Mouse (Mus musculus): Measurements from ENCODE around the gene Fbxw21. TPM values are rescaled to one million over a fixed set of nuclear protein-coding genes. Genes with fewer than 3 reads are reported as not detected.

Gene Fbxw21
- polyA plus RNA-seq, 1 experiment from 2014 or later, result not detected

DNA sequence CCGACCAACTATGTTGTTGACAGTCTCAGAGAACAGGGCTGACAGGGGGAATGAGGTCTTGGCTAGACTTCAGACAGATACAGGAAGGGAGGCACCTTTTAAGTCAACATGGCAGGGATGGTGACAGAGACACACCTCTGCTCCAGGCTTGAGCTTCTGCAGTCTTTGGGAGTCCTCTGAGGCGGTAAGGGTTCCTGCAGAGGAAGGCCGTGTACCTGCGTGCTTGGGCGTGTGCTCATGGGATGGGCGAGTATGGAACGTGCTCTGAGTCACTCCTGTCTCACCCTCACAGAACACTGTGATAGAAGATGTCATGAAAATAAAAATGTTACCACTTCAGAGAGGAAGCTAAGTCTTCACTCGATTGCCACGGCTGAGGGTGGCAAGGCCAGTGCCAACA lies 42.3 kb downstream of the Fbxw21 start:
- no peaks in the 10 kb centered on the region for H3K27me3 ChIP-seq (ENCODE audit: control insufficient read depth, insufficient read depth, low read length)
- H3K9ac ChIP-seq (ENCODE audit: low read depth, low read length), result no peak overlapping the region
- no peaks in the 10 kb centered on the region for H3K9me3 ChIP-seq (ENCODE audit: control insufficient read depth, low read length)
- no peak overlapping the region for H3K27ac ChIP-seq (ENCODE audit: low read depth, low read length)
- H3K36me3 ChIP-seq (ENCODE audit: control insufficient read depth, insufficient read depth, low read length), result peaks cover 48% of the 10 kb centered on the region
- no peak overlapping the region for H3K4me2 ChIP-seq (replicated peaks; ENCODE audit: low read depth, low read length)
- ATAC-seq (ENCODE audit: low FRiP score, low TSS enrichment), result no peak
- 90% methylated on average over 9 of the region's 9 CpGs for WGBS
- H3K4me1 ChIP-seq (ENCODE audit: control insufficient read depth, insufficient read depth, low read length), result 0 out of 2 replicates have a peak, but pooled peaks cover 7% of the 10 kb centered on the region
- H3K4me3 ChIP-seq (ENCODE audit: low read length), result no peak overlapping the region

DNA sequence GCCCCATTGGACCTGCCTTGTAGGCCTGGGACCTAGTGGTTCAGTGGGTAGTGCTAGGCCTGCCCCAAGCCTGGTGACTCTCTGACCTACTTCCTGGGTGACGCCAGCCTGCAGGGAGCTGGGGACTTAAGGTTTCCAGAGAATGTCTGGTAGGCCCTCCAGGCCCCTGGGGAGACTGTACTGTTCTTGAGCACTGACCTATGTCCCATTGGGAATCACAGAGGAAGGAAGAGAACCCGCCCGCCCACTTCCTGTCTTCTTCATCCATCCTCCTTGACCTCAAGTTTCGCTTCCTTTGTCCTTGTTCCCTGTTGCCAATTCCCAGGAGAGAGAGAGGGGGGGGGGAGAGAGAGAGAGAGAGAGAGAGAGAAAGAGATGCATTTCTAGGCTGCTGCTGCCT lies 43.7 kb downstream of the Fbxw21 start:
- H3K27ac ChIP-seq (ENCODE audit: low read depth, low read length), result no peak overlapping the region
- no peak overlapping the region for H3K9ac ChIP-seq (ENCODE audit: low read depth, low read length)
- H3K4me3 ChIP-seq (ENCODE audit: low read length), result no peak overlapping the region
- 83% methylated on average over 4 of the region's 4 CpGs for WGBS
- no peak for ATAC-seq (ENCODE audit: low FRiP score, low TSS enrichment)
- H3K4me1 ChIP-seq (ENCODE audit: control insufficient read depth, insufficient read depth, low read length), result 0 out of 2 replicates have a peak, but pooled peaks cover 6% of the 10 kb centered on the region
- no peaks in the 10 kb centered on the region for H3K9me3 ChIP-seq (ENCODE audit: control insufficient read depth, low read length)
- H3K27me3 ChIP-seq (ENCODE audit: control insufficient read depth, insufficient read depth, low read length), result no peaks in the 10 kb centered on the region
- H3K36me3 ChIP-seq (ENCODE audit: control insufficient read depth, insufficient read depth, low read length), result peaks cover 63% of the 10 kb centered on the region
- H3K4me2 ChIP-seq (replicated peaks; ENCODE audit: low read depth, low read length), result no peak overlapping the region

DNA sequence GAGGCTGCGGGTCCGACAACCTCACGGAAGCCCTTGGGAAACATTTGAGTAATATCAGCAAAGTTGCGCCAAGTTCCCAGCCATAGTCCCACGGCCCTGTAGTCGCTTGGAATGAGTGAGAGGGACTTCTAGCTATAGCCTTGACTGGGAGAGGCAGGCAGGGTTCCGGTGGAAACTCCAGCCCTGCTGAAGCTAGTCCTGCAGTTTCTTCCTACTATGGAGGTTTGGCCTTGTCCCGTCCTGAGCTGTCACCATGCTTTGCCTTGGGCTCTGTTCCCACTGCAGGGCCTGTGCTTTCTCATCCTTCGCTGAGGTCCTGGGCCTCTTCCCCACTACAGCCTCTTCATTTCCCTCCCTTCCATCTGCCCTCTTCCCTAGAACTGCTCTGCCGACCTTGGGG lies 45.6 kb downstream of the Fbxw21 start:
- H3K36me3 ChIP-seq (ENCODE audit: control insufficient read depth, insufficient read depth, low read length), result peaks cover 82% of the 10 kb centered on the region
- 93% methylated on average over 10 of the region's 10 CpGs for WGBS
- no peak for ATAC-seq (ENCODE audit: low FRiP score, low TSS enrichment)
- no peaks in the 10 kb centered on the region for H3K4me1 ChIP-seq (ENCODE audit: control insufficient read depth, insufficient read depth, low read length)
- H3K27me3 ChIP-seq (ENCODE audit: control insufficient read depth, insufficient read depth, low read length), result no peaks in the 10 kb centered on the region
- no peak overlapping the region for H3K4me3 ChIP-seq (ENCODE audit: low read length)
- H3K9ac ChIP-seq (ENCODE audit: low read depth, low read length), result no peak overlapping the region
- H3K27ac ChIP-seq (ENCODE audit: low read depth, low read length), result no peak overlapping the region
- no peak overlapping the region for H3K4me2 ChIP-seq (replicated peaks; ENCODE audit: low read depth, low read length)
- H3K9me3 ChIP-seq (ENCODE audit: control insufficient read depth, low read length), result no peaks in the 10 kb centered on the region

DNA sequence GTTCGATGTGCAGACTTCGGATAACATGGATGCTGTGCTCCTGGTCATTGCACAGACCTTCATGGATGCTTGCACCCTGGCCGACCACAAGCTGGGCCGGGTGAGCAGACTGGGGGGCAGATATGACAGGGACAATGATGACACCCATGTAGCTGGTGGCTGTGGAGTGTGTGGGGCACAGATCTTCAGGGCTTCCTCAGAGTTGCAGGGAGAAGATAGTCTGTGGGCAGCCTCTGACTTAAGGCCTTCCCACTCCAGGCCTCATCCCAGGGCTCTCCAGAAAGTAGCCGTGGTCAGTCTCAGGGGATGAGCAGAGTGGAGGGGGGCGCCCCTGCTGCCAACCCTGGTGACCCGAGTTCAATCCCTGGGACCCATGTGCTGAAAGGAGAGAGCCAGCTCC lies 47.0 kb downstream of the Fbxw21 start:
- Histone ChIP-seq H3K27me3 (ENCODE audit: control insufficient read depth, insufficient read depth, low read length) (no peaks in the 10 kb centered on the region), H3K27ac (ENCODE audit: low read depth, low read length) (no peak overlapping the region), H3K9me3 (ENCODE audit: control insufficient read depth, low read length) (no peaks in the 10 kb centered on the region), H3K4me2 (replicated peaks; ENCODE audit: low read depth, low read length) (no peak overlapping the region), H3K4me3 (ENCODE audit: low read length) (no peak overlapping the region), H3K36me3 (ENCODE audit: control insufficient read depth, insufficient read depth, low read length) (peaks cover 95% of the 10 kb centered on the region), H3K4me1 (ENCODE audit: control insufficient read depth, insufficient read depth, low read length) (no peaks in the 10 kb centered on the region), H3K9ac (ENCODE audit: low read depth, low read length) (no peak overlapping the region)
- WGBS, result 90% methylated on average over 7 of the region's 7 CpGs
- ATAC-seq (ENCODE audit: low FRiP score, low TSS enrichment), result no peak

DNA sequence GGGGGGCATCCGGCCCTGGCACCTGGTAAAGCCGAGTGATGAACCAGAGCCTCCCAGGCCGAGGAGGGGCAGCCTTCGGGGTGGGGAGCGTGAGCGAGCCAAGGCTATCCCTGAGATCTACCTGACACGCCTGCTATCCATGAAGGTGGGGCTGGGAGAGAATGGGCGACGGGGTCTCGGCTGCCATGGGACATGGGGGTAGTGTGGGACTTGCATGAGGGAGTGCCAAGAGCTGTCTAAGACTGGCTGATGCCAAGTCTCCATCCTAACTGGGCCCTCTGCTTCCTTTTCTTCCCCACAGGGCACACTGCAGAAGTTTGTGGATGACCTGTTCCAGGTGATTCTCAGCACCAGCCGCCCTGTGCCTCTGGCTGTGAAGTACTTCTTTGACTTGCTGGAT lies 47.6 kb downstream of the Fbxw21 start:
- Histone ChIP-seq H3K36me3 (ENCODE audit: control insufficient read depth, insufficient read depth, low read length) (peaks cover 98% of the 10 kb centered on the region), H3K27me3 (ENCODE audit: control insufficient read depth, insufficient read depth, low read length) (no peaks in the 10 kb centered on the region), H3K27ac (ENCODE audit: low read depth, low read length) (no peak overlapping the region), H3K4me2 (replicated peaks; ENCODE audit: low read depth, low read length) (no peak overlapping the region), H3K9ac (ENCODE audit: low read depth, low read length) (no peak overlapping the region), H3K9me3 (ENCODE audit: control insufficient read depth, low read length) (no peaks in the 10 kb centered on the region), H3K4me1 (ENCODE audit: control insufficient read depth, insufficient read depth, low read length) (no peaks in the 10 kb centered on the region), H3K4me3 (ENCODE audit: low read length) (no peak overlapping the region)
- ATAC-seq (ENCODE audit: low FRiP score, low TSS enrichment), result no peak
- 93% methylated on average over 11 of the region's 11 CpGs for WGBS

DNA sequence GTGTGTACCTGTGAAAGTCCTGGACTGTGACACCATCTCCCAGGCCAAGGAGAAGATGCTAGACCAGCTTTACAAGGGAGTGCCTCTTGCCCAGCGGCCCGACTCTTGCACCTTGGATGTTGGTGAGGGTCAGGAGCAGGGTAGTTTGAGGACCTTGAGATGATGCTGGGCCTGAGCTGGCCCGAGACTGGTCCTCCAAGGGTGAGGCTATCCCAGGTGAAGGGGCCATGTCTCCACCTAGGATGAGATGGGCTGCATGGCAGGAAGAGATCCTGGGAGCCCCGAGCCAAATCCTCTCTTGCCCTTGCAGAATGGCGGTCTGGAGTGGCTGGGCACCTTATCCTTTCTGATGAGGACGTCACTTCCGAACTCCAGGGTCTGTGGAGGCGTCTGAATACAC lies 48.5 kb downstream of the Fbxw21 start:
- no peaks in the 10 kb centered on the region for H3K27me3 ChIP-seq (ENCODE audit: control insufficient read depth, insufficient read depth, low read length)
- no peak overlapping the region for H3K4me3 ChIP-seq (ENCODE audit: low read length)
- WGBS, result 88% methylated on average over 8 of the region's 8 CpGs
- no peak overlapping the region for H3K4me2 ChIP-seq (replicated peaks; ENCODE audit: low read depth, low read length)
- no peak overlapping the region for H3K27ac ChIP-seq (ENCODE audit: low read depth, low read length)
- H3K9me3 ChIP-seq (ENCODE audit: control insufficient read depth, low read length), result no peaks in the 10 kb centered on the region
- no peak for ATAC-seq (ENCODE audit: low FRiP score, low TSS enrichment)
- no peaks in the 10 kb centered on the region for H3K4me1 ChIP-seq (ENCODE audit: control insufficient read depth, insufficient read depth, low read length)
- no peak overlapping the region for H3K9ac ChIP-seq (ENCODE audit: low read depth, low read length)
- H3K36me3 ChIP-seq (ENCODE audit: control insufficient read depth, insufficient read depth, low read length), result peaks cover 98% of the 10 kb centered on the region

DNA sequence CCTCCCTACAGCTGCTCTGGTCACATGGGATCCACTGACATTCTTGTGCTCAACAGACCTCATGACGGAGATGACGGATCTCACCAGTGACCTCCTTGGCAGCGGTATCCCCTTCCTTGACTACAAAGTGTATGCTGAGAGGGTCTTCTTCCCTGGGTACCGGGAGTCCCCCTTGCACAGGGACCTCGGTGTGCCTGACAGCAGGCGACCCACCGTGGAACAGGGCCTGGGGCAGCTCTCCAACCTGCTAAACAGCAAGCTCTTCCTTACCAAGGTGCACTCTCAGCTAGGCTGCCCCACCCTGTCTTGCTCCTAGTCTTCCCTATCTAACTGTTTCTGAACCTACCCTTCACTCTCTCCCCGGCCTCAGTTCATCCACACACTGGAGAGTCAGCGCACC lies 50.2 kb downstream of the Fbxw21 start:
- H3K27me3 ChIP-seq (ENCODE audit: control insufficient read depth, insufficient read depth, low read length), result no peaks in the 10 kb centered on the region
- no peak overlapping the region for H3K4me2 ChIP-seq (replicated peaks; ENCODE audit: low read depth, low read length)
- no peak overlapping the region for H3K9ac ChIP-seq (ENCODE audit: low read depth, low read length)
- H3K27ac ChIP-seq (ENCODE audit: low read depth, low read length), result no peak overlapping the region
- peaks cover 12% of the 10 kb centered on the region for H3K4me1 ChIP-seq (ENCODE audit: control insufficient read depth, insufficient read depth, low read length)
- H3K4me3 ChIP-seq (ENCODE audit: low read length), result no peak overlapping the region
- no peaks in the 10 kb centered on the region for H3K9me3 ChIP-seq (ENCODE audit: control insufficient read depth, low read length)
- 84% methylated on average over 9 of the region's 9 CpGs for WGBS
- H3K36me3 ChIP-seq (ENCODE audit: control insufficient read depth, insufficient read depth, low read length), result peaks cover 96% of the 10 kb centered on the region
- no peak for ATAC-seq (ENCODE audit: low FRiP score, low TSS enrichment)

DNA sequence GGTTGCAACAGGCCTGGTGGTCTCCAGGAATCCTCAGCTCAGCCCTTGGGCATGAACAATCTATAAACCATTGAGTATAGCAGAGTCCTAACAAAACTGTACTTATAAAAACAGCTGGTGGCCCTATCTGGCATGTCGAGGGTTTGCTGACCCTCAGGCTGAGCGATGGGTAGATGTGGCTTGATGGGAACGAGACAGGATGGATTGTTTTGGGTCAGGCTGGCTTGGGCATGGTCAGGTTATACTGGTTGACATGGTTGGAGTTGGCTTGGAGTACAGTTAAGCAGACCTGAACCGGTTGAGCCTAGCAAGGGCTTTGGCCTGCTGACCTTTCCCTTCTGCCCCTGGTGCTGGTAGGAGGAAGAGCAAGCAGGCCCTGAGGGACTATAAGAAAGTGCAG lies 50.7 kb downstream of the Fbxw21 start:
- Histone ChIP-seq H3K4me1 (ENCODE audit: control insufficient read depth, insufficient read depth, low read length) (peaks cover 16% of the 10 kb centered on the region), H3K4me3 (ENCODE audit: low read length) (no peak overlapping the region), H3K36me3 (ENCODE audit: control insufficient read depth, insufficient read depth, low read length) (peaks cover 96% of the 10 kb centered on the region), H3K9ac (ENCODE audit: low read depth, low read length) (no peak overlapping the region), H3K9me3 (ENCODE audit: control insufficient read depth, low read length) (no peaks in the 10 kb centered on the region), H3K27me3 (ENCODE audit: control insufficient read depth, insufficient read depth, low read length) (no peaks in the 10 kb centered on the region), H3K4me2 (replicated peaks; ENCODE audit: low read depth, low read length) (no peak overlapping the region), H3K27ac (ENCODE audit: low read depth, low read length) (no peak overlapping the region)
- 87% methylated on average over 4 of the region's 4 CpGs for WGBS
- no peak for ATAC-seq (ENCODE audit: low FRiP score, low TSS enrichment)

DNA sequence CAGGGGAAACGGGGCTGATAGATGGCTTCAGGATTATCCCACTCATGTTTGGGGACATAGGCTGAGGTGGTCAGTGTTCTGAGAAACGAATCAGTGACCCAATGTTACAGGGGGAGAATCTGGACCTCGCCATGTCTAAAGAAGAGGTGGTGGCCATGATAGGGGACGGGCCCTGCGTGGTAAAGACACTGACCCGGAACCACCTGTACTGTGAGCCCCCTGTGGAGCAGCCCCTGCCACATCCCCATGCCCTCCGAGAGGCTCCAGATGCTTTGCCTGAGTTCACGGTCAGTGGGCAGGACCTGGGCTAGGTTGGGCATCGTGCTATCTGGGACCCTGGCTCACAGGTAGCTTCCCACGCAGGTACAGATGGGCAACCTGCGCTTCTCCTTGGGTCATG lies 51.6 kb downstream of the Fbxw21 start:
- no peak overlapping the region for H3K4me3 ChIP-seq (ENCODE audit: low read length)
- no peak overlapping the region for H3K9ac ChIP-seq (ENCODE audit: low read depth, low read length)
- 95% methylated on average over 11 of the region's 11 CpGs for WGBS
- peaks cover 96% of the 10 kb centered on the region for H3K36me3 ChIP-seq (ENCODE audit: control insufficient read depth, insufficient read depth, low read length)
- no peaks in the 10 kb centered on the region for H3K27me3 ChIP-seq (ENCODE audit: control insufficient read depth, insufficient read depth, low read length)
- no peak overlapping the region for H3K4me2 ChIP-seq (replicated peaks; ENCODE audit: low read depth, low read length)
- no peak overlapping the region for H3K27ac ChIP-seq (ENCODE audit: low read depth, low read length)
- H3K9me3 ChIP-seq (ENCODE audit: control insufficient read depth, low read length), result no peaks in the 10 kb centered on the region
- H3K4me1 ChIP-seq (ENCODE audit: control insufficient read depth, insufficient read depth, low read length), result peaks cover 20% of the 10 kb centered on the region
- no peak for ATAC-seq (ENCODE audit: low FRiP score, low TSS enrichment)

DNA sequence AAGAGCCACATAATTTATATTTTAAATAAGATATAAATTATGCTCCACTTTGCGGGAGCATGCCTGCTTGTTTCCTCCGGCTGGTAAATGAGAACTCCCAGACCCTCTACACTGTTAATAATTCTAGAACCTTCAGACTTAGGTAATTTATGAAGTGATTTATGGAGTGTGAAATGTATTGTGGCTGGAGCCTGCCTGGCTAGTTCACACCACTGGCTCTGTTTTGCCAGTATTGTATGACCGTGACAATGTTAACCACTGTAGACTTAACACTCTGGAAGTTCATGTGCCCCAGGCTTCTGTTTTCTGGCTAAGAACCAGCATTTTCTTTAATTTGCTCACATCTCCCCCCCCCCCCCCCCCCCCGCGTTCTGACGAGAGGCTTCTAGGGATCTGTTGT lies 54.5 kb downstream of the Fbxw21 start:
- peak; percentile 79 for ATAC-seq (ENCODE audit: low FRiP score, low TSS enrichment)
- peaks cover 25% of the 10 kb centered on the region for H3K4me1 ChIP-seq (ENCODE audit: control insufficient read depth, insufficient read depth, low read length)
- H3K4me2 ChIP-seq (replicated peaks; ENCODE audit: low read depth, low read length), result no peak overlapping the region
- WGBS, result 26% methylated on average over 6 of the region's 6 CpGs
- H3K9ac ChIP-seq (ENCODE audit: low read depth, low read length), result no peak overlapping the region
- H3K27ac ChIP-seq (ENCODE audit: low read depth, low read length), result peak overlapping the region; percentile 69
- H3K27me3 ChIP-seq (ENCODE audit: control insufficient read depth, insufficient read depth, low read length), result no peaks in the 10 kb centered on the region
- H3K9me3 ChIP-seq (ENCODE audit: control insufficient read depth, low read length), result no peaks in the 10 kb centered on the region
- peaks cover 92% of the 10 kb centered on the region for H3K36me3 ChIP-seq (ENCODE audit: control insufficient read depth, insufficient read depth, low read length)
- H3K4me3 ChIP-seq (ENCODE audit: low read length), result no peak overlapping the region
